Mouse (Mus musculus) retina, adult 2 months (tissue): ENCODE measurements around the gene Antxr1.

Experiments used
- DNase-seq: peaks from one replicate; pipeline ENCODE4 v3.0.0-alpha.2; 2012; ENCODE audit warnings: low read depth, low spot score

The Antxr1 gene

GRCm38 (mm10) chr6:87250701-87251100 is 84.9 kb downstream of the Antxr1 start:
- DNase-seq, result no peak

GRCm38 (mm10) chr6:87248226-87248834 is 87.3 kb downstream of the Antxr1 start:
- DNase-seq, result no peak

GRCm38 (mm10) chr6:87244117-87245100 is 91.2 kb downstream of the Antxr1 start:
- no peak for DNase-seq

GRCm38 (mm10) chr6:87237260-87237659 is 98.4 kb downstream of the Antxr1 start:
- DNase-seq, result no peak

- no peak for DNase-seq
Measured at GRCm38 (mm10) chr6:87236061-87236460, 99.6 kb downstream of the Antxr1 start.

GRCm38 (mm10) chr6:87233111-87233510 is 102.5 kb downstream of the Antxr1 start:
- no peak for DNase-seq

- no peak for DNase-seq
Measured at GRCm38 (mm10) chr6:87230041-87230440, 105.6 kb downstream of the Antxr1 start.

GRCm38 (mm10) chr6:87227940-87228339 is 107.7 kb downstream of the Antxr1 start:
- DNase-seq, result no peak

GRCm38 (mm10) chr6:87226315-87226714 is 109.3 kb downstream of the Antxr1 start:
- DNase-seq, result no peak

GRCm38 (mm10) chr6:87225286-87225685 is 110.3 kb downstream of the Antxr1 start:
- no peak for DNase-seq

- no peak for DNase-seq
Measured at GRCm38 (mm10) chr6:87222854-87223631, 112.6 kb downstream of the Antxr1 start.

GRCm38 (mm10) chr6:87219061-87219992 is 116.3 kb downstream of the Antxr1 start:
- no peak for DNase-seq

- DNase-seq, result no peak
Measured at GRCm38 (mm10) chr6:87216114-87216591, 119.5 kb downstream of the Antxr1 start.

GRCm38 (mm10) chr6:87213262-87213661 is 122.4 kb downstream of the Antxr1 start:
- no peak for DNase-seq

- no peak for DNase-seq
Measured at GRCm38 (mm10) chr6:87211551-87211950, 124.1 kb downstream of the Antxr1 start.

- DNase-seq, result no peak
Measured at GRCm38 (mm10) chr6:87207373-87207982, 128.1 kb downstream of the Antxr1 start.

GRCm38 (mm10) chr6:87206790-87207189 is 128.8 kb downstream of the Antxr1 start:
- DNase-seq, result no peak

- DNase-seq, result no peak
Measured at GRCm38 (mm10) chr6:87203467-87203866, 132.2 kb downstream of the Antxr1 start.

- DNase-seq, result no peak
Measured at GRCm38 (mm10) chr6:87203065-87203464, 132.6 kb downstream of the Antxr1 start.

- DNase-seq, result no peak
Measured at GRCm38 (mm10) chr6:87202048-87202605, 133.5 kb downstream of the Antxr1 start.
